Mouse (Mus musculus) lung, adult 2 months (tissue): ENCODE results near the gene Rap1b. TPM values are rescaled to one million over a fixed set of nuclear protein-coding genes. Genes with fewer than 3 reads are reported as not detected.
"Not testable (repeated sequence)": the region's sequence is repeated elsewhere in the genome, so short reads cannot be mapped to it uniquely, and the experiment has no call there.

Experiments used
- DNase-seq: peaks from one replicate; pipeline ENCODE4 v3.0.0; 2022
- H3K4me1 ChIP-seq: fragments of 200-500 bp; 2 replicates; pipeline ENCODE4 v1.6.1; 2011; ENCODE audit warnings: low read length; ENCODE audit not compliant: control insufficient read depth, insufficient read depth
- H3K4me3 ChIP-seq: fragments of 200-500 bp; replicated peaks from 2 replicates; pipeline ENCODE3; 2011; ENCODE audit warnings: low read depth, mild to moderate bottlenecking, control low read depth, low read length; ENCODE audit errors: extremely low read depth
- CTCF ChIP-seq: fragments of 200-500 bp; IDR thresholded peaks from 2 replicates; pipeline ENCODE4 v1.5.1; 2011; ENCODE audit warnings: mild to moderate bottlenecking, low read length, control low read depth; ENCODE audit not compliant: insufficient read depth
- POLR2A ChIP-seq: fragments of 200-500 bp; IDR thresholded peaks from 2 replicates; pipeline ENCODE4 v1.6.1; 2011; ENCODE audit warnings: low read depth, mild to moderate bottlenecking, control low read depth, low read length, borderline replicate concordance; ENCODE audit errors: extremely low read depth
- WGBS: fragments of 180-500 bp; shearing (Covaris S2); methylation state at CpG from one replicate; pipeline ENCODE4 v1.1.7; 2018; 5-methylcytosine and 5-hydroxymethylcytosine counted together
- polyA plus RNA-seq: library from polyadenylated mRNA; depleted of rRNA; stranded (reverse); fragments of >200 nt; gene quantifications from 2 replicates; pipeline ENCODE4 v1.2.3, GENCODE M21; 2012; rRNA removed

Gene Rap1b
- 57.1 and 71.7 TPM in 2 replicates for polyA plus RNA-seq

DNA sequence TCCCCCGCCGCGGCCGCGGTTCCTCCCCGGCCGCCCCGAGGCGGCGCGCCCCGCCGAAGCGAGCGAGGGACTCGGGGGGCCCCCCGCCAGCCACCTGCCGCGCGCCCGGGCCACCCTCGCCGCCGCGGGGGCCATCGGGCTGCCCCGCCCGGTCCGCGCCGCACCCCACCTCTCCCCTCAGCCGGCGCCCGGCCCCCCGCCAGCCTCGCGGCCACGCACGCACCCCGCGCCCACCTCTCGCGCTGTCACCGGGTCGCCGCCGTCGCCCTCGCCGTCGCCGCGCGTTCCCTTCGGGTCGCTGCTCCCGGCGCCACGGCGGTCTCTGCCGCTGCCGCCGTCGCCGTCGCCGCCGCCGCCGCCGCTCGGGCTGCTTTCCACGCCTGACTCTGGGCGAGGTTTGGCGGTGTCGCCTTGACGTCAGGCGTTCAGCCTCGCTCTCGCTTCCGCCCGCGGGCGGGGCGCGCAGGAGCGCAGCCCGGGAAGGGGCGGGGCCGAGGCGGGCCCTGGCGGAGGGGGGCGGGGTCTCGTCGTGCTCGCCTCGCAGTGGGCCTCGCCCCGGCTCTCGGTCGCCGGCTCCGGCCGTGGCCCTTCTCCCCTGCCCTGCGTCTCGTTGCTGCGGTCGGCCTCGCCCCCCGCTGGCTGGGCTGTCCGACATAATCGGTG, at the start of gene Rap1b:
TSS of gene Rap1b (minus strand) at position 439 of the 663 bp plus-strand sequence.
- peaks cover 12% of the 10 kb centered on the region for H3K4me1 ChIP-seq
- TF ChIP-seq CTCF (no peak), POLR2A (peak; percentile 87)
- peak; percentile 97 for DNase-seq
- H3K4me3 ChIP-seq = peak within 1 kb of the TSS; percentile 97
- under 1% methylated on average over 110 of the region's 112 CpGs for whole genome bisulfite sequencing

DNA sequence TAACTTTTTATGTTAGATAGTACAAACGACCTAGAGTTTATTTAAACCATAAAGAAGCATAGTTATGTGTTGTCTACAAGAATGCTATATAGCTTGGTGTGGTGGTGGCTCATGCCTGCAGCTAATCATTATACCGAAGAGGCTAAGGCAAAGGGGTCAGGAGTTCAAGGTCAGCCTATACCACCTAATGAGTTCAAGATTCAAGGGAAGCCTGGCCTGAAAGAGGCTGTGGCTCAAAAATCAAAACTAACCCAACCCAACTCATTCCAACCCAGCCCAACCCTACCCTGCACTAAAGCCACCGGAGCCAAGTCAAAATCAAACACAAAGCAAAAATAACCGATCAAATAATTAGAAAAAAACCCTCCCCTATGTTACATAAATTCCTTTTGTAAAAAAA, 49.4 kb upstream of the Rap1b start:
- TF ChIP-seq CTCF = no peak
- TF ChIP-seq POLR2A = no peak
- 74% methylated on average over 4 of the region's 4 CpGs for WGBS
- H3K4me1 ChIP-seq = peaks cover 3% of the 10 kb centered on the region; the same call in 1 of the 2 replicates
- DNase-seq = no peak
- H3K4me3 ChIP-seq = no peak overlapping the region

DNA sequence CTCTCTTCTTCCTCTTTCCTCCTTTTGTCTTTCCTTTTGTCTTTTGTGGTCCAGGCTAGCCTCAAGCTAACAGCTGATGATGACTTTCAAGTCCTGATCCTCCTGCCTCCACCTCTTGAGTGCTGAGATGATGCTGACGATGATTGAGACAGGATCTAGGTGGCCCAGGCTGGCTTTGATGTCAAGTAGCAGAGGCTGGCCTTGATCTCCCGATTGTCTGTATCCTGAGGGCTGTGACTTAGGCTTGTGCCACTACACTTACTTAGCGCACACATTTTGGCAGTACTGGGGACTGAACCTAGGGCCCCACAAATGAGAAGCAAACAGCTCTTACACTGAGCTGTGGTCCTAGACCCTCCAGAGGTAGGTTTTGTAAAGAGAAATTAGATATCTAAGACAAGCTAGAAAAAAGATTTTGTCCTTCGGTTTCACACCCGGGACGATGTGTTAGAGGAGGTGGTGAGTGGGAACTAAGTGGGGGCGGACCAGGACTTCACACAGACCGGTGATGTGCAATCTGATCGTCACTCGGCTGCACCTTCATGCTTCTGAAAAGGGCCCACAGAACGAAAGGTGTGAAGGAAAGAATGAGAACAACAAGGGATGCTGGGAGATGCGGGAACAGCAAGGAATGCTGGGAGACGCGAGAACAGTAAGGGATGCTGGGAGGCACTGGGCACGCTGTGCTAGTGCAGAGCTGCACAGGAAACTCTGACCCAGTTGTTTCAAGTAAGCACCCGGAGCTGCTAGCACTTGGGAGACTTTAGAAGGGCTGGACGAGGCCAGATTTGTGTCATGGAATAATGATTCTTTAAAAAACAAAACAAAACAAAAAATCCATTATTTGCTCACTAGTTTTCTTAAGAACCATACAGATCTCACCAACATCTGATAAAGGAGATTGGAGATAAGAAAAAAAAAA, 48.5 kb upstream of the Rap1b start:
- Histone ChIP-seq H3K4me1 (peaks cover 3% of the 10 kb centered on the region; the same call in 1 of the 2 replicates), H3K4me3 (no peak overlapping the region)
- 78% methylated on average over 17 of the region's 17 CpGs for WGBS
- TF ChIP-seq CTCF = no peak
- no peak for TF ChIP-seq POLR2A
- no peak for DNase-seq

DNA sequence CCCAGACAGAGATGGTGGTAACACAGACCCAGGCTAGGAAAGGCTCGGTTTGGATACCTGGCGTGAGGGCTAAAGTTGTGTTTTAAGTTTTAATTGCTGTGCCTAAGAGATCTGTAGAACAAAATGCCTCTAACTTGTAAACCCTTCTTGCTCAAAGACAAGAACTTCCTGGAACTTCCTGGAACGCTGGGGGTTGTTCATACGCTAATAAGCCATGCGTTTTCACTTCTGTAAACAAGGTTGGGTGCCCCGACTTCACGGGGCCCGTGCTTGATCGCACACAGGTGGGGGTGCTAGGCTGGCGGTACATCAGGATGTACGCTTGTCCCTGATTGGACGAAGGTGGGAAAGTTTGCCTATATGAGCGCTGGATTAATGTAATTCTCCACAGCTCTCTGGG, 47.3 kb upstream of the Rap1b start:
- DNase-seq, H3K4me3 ChIP-seq: not testable (repeated sequence)
- 32% methylated on average over 13 of the region's 13 CpGs for WGBS

DNA sequence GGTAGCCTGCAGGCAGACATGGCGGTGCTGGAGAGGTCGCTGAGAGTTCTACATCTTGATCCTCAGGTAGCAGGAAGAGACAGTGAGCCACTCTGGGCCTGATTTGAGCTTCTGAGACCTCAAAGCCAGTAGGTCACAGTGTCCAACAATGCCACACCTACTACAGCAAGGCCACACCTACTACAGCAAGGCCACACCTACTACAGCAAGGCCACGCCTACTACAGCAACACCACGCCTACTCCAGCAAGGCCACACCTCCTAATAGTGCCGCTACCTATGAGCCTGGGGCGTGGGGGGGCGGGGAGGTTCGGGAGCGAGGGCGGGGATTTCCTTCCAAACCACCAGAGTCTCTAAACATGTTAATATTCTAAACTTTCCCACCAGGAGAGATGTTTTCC, 45.5 kb upstream of the Rap1b start:
- 80% methylated on average over 10 of the region's 10 CpGs for WGBS
- Histone ChIP-seq H3K4me1 (peaks cover 3% of the 10 kb centered on the region; the same call in 1 of the 2 replicates), H3K4me3 (no peak overlapping the region)
- no peak for DNase-seq
- TF ChIP-seq POLR2A = no peak
- TF ChIP-seq CTCF = no peak

More for the DNA sequence above, 47.3 kb upstream of the Rap1b start:
- not testable (repeated sequence) for H3K4me1 ChIP-seq

DNA sequence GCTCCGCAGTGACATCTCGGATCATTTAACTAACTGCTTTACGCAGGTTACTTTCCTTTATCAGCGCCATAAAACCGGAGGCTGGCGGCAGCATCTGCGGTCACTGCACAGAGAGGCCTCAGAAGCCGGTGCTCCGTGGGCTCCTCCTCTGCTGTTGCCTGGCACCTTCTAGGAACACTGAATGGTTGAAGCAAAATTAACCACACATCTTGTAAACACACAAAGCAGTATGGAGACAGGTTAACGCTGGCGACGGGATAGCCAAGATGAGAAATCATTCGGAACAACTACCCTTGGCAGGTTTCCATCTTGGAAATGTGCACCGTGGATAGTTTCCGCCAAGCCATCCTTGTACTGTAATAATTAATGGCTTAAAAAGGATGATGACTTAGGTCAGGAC, 43.0 kb upstream of the Rap1b start:
- 80% methylated on average over 15 of the region's 15 CpGs for WGBS
- DNase-seq = no peak
- TF ChIP-seq CTCF (no peak), POLR2A (no peak)
- H3K4me1 ChIP-seq = peaks cover 3% of the 10 kb centered on the region
- no peak overlapping the region for H3K4me3 ChIP-seq

DNA sequence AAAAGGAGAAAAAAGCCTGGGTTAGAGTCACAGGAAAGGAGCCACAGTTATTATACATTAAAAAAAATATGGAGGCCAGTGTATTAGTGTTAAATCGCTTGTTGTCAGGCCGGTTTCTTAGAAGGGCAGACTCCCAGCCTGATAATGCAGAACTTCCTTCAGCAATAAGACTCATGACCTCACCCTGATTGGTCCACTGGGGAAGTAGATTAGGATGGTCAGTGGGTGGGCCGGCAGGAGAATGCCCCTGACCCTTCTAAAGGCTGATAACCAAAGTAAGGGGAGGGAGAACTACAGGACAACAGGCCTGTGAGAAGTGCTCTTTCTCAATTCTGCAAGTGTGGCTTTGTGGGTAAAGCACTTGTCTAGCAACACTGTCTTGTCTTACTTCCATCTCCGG, 39.5 kb upstream of the Rap1b start:
- no peak for DNase-seq
- TF ChIP-seq POLR2A = no peak
- TF ChIP-seq CTCF = no peak
- H3K4me1 ChIP-seq = no peaks in the 10 kb centered on the region; the same call in 1 of the 2 replicates
- H3K4me3 ChIP-seq = no peak overlapping the region
- 52% methylated on average over 4 of the region's 4 CpGs for WGBS

DNA sequence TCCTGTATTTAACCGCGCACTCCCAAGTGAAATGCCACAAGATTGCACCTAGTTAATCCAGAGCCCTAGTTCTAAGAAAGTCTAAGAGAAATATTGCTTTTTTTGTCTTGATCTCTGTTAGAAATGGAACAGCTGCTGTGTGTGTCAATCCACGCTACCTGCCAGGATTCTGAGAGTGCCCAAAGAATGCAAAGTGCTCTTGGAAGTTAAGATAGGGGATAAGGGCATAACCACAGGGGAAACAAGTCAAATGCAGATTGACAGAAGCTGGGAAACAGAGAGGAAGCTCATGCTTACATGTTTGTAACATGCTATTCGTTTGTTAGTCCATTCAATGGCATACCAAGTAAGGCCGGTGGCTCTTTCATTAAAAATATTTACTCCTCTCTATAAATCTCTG, 38.9 kb upstream of the Rap1b start:
- no peak overlapping the region for H3K4me3 ChIP-seq
- 56% methylated on average over 5 of the region's 5 CpGs for WGBS
- no peak for DNase-seq

DNA sequence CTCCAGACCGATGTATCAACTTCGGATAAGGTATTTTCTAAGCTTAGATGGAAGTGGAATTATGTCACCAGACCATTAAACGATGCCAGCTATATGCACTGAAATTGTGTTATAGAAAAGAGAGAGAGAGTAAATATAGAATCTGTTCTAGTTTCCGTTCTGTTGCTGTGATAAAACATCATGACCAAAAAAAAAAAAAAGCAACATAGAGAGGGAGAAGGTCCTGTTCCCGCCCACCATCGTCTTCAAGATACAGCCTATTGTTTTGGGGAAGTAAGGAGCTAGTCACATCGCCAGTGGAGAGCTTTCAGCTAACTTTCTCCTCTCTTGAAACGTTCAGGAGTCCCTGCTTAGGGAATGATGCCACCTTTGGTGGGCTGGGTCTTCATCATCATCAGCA, 37.6 kb upstream of the Rap1b start:
- WGBS = 82% methylated on average over 8 of the region's 8 CpGs
- no peak for DNase-seq
- TF ChIP-seq POLR2A = no peak
- no peak for TF ChIP-seq CTCF
- Histone ChIP-seq H3K4me3 (no peak overlapping the region), H3K4me1 (no peaks in the 10 kb centered on the region; the same call in 1 of the 2 replicates)

More for the DNA sequence above, 38.9 kb upstream of the Rap1b start:
- H3K4me1 ChIP-seq = no peaks in the 10 kb centered on the region; the same call in 1 of the 2 replicates
- TF ChIP-seq POLR2A (no peak), CTCF (no peak)

DNA sequence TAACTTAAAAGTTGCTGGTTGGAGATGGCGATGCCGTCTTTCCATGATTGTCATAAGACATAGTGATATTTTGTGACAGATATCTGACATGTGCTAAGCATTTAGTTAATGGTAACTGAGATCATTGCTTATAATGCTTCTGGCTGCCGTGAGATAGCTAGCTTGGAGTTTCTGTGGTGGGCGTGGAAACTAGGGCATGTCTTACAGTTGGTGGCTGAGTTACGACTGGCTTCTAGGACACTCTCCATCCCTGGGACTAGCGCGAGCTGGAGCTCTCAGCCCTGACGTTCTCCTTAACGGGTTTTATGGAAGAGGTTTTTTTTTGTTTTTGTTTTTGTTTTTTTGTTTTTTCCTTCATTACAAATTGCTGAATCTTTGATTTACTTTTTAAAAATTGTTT, 32.8 kb upstream of the Rap1b start:
- DNase-seq = no peak
- no peak overlapping the region for H3K4me3 ChIP-seq
- no peaks in the 10 kb centered on the region for H3K4me1 ChIP-seq
- TF ChIP-seq CTCF (no peak), POLR2A (no peak)
- WGBS = 85% methylated on average over 9 of the region's 9 CpGs
